Mouse (Mus musculus) limb, embryonic 15.5 days (tissue): Measurements from ENCODE around the gene Vwa3a. TPM values are rescaled to one million over a fixed set of nuclear protein-coding genes. Genes with fewer than 3 reads are reported as not detected.

Experiments used
- ATAC-seq: fragments of 200-750 bp; cut with Nextera tagmentation; 2 replicates; pipeline ENCODE4 v1.8.0; 2017; ENCODE audit warnings: low read depth, moderate TSS enrichment; ENCODE audit not compliant: insufficient number of reproducible peaks, low FRiP score, low TSS enrichment
- H3K27ac ChIP-seq: fragments of 300-500 bp; sonication (generic); 2 replicates; pipeline ENCODE4 v1.5.1; 2015; ENCODE audit warnings: moderate library complexity, mild to moderate bottlenecking, inconsistent platforms
- H3K27me3 ChIP-seq: fragments of 300-500 bp; sonication (generic); 2 replicates; pipeline ENCODE4 v1.6.1; 2015; ENCODE audit warnings: inconsistent platforms
- H3K36me3 ChIP-seq: fragments of 300-500 bp; sonication (generic); 2 replicates; pipeline ENCODE4 v1.6.1; 2015; ENCODE audit warnings: inconsistent platforms
- H3K4me1 ChIP-seq: fragments of 300-500 bp; sonication (generic); 2 replicates; pipeline ENCODE4 v1.6.1; 2015; ENCODE audit warnings: inconsistent platforms
- H3K4me2 ChIP-seq: fragments of 300-500 bp; sonication (generic); 2 replicates; pipeline ENCODE4 v1.6.1; 2015; ENCODE audit warnings: mild to moderate bottlenecking, inconsistent platforms
- H3K4me3 ChIP-seq: fragments of 300-500 bp; sonication (generic); 2 replicates; pipeline ENCODE4 v1.5.1; 2015; ENCODE audit warnings: mild to moderate bottlenecking, inconsistent platforms
- H3K9ac ChIP-seq: fragments of 300-500 bp; sonication (generic); 2 replicates; pipeline ENCODE4 v1.6.1; 2015; ENCODE audit warnings: inconsistent platforms
- H3K9me3 ChIP-seq: fragments of 300-500 bp; sonication (generic); 2 replicates; pipeline ENCODE4 v1.6.1; 2016; ENCODE audit warnings: inconsistent platforms
- WGBS: fragments of 180-500 bp; shearing (Covaris S2); methylation state at CpG from one replicate; pipeline ENCODE4 v1.1.7; 2015; 5-methylcytosine and 5-hydroxymethylcytosine counted together
- polyA plus RNA-seq: library from polyadenylated mRNA; unstranded; fragments of >200 nt; fragmentation: Nextera tagmentation; extraction: Ambion mirVana; gene quantifications from 2 replicates; pipeline ENCODE4 v1.2.1, GENCODE M21; 2015

The Vwa3a gene
- polyA plus RNA-seq, 1 experiment from 2014 or later, result not detected

- peak; percentile 93 for ATAC-seq
- H3K27me3 ChIP-seq, result no peaks in the 10 kb centered on the region
- 3% methylated on average over 35 of the region's 35 CpGs for WGBS
- no peaks in the 10 kb centered on the region for H3K9me3 ChIP-seq
- peak within 1 kb of the TSS; percentile 83 for H3K4me3 ChIP-seq
- peak within 1 kb of the TSS; percentile 99 for H3K27ac ChIP-seq
- H3K4me1 ChIP-seq, result peaks cover 22% of the 10 kb centered on the region
- peak within 1 kb of the TSS; percentile 74 for H3K4me2 ChIP-seq
- H3K9ac ChIP-seq, result peak within 1 kb of the TSS; percentile 86
- peaks cover 9% of the 10 kb centered on the region for H3K36me3 ChIP-seq
Observed at GRCm38 (mm10) chr7:120842345-120843036, 103.4 kb downstream of the Vwa3a start, which contains the start of gene Eef2k. Gene Eef2k, plus strand, starts transcription at chr7:120842831.

- peak overlapping the region; percentile 74 for H3K4me2 ChIP-seq
- peak overlapping the region; percentile 86 for H3K9ac ChIP-seq
- H3K4me3 ChIP-seq, result peak overlapping the region; percentile 83
- H3K4me1 ChIP-seq, result peaks cover 22% of the 10 kb centered on the region
- H3K36me3 ChIP-seq, result peaks cover 13% of the 10 kb centered on the region
- no peaks in the 10 kb centered on the region for H3K9me3 ChIP-seq
- H3K27ac ChIP-seq, result peak overlapping the region; percentile 99
- under 1% methylated on average over 40 of the region's 40 CpGs for WGBS
- ATAC-seq, result peak; percentile 77
- H3K27me3 ChIP-seq, result no peaks in the 10 kb centered on the region
Observed at GRCm38 (mm10) chr7:120843037-120843621, 104.0 kb downstream of the Vwa3a start.

- H3K36me3 ChIP-seq, result peaks cover 13% of the 10 kb centered on the region
- H3K4me3 ChIP-seq, result peak overlapping the region; percentile 83
- WGBS, result 2% methylated on average over 16 of the region's 16 CpGs
- no peaks in the 10 kb centered on the region for H3K27me3 ChIP-seq
- H3K4me1 ChIP-seq, result peaks cover 19% of the 10 kb centered on the region
- H3K4me2 ChIP-seq, result peak overlapping the region; percentile 74
- ATAC-seq, result 0 out of 2 replicates have a peak, but pooled peaks have one; percentile 7
- peak overlapping the region; percentile 99 for H3K27ac ChIP-seq
- H3K9me3 ChIP-seq, result no peaks in the 10 kb centered on the region
- peak overlapping the region; percentile 86 for H3K9ac ChIP-seq
Observed at GRCm38 (mm10) chr7:120843852-120844435, 104.8 kb downstream of the Vwa3a start.

GRCm38 (mm10) chr7:120844689-120845088 lies 105.6 kb downstream of the Vwa3a start:
- Histone ChIP-seq H3K36me3 (peaks cover 13% of the 10 kb centered on the region), H3K27me3 (no peaks in the 10 kb centered on the region), H3K4me1 (peaks cover 19% of the 10 kb centered on the region), H3K4me3 (peak overlapping the region; percentile 83), H3K4me2 (peak overlapping the region; percentile 74), H3K9ac (no peak overlapping the region), H3K9me3 (no peaks in the 10 kb centered on the region), H3K27ac (no peak overlapping the region)
- ATAC-seq, result no peak
- 30% methylated on average over 9 of the region's 9 CpGs for WGBS

- ATAC-seq, result no peak
Observed at GRCm38 (mm10) chr7:120848831-120849512, 109.9 kb downstream of the Vwa3a start.

GRCm38 (mm10) chr7:120850165-120850564 lies 111.0 kb downstream of the Vwa3a start:
- ATAC-seq, result no peak
- Histone ChIP-seq H3K4me2 (no peak overlapping the region), H3K27me3 (no peaks in the 10 kb centered on the region), H3K4me1 (peaks cover 23% of the 10 kb centered on the region), H3K4me3 (no peak overlapping the region), H3K9me3 (no peaks in the 10 kb centered on the region), H3K27ac (no peak overlapping the region), H3K36me3 (peaks cover 13% of the 10 kb centered on the region), H3K9ac (no peak overlapping the region)
- 83% methylated on average over 3 of the region's 3 CpGs for WGBS

More at GRCm38 (mm10) chr7:120848831-120849512, 109.9 kb downstream of the Vwa3a start:
- no peaks in the 10 kb centered on the region for H3K9me3 ChIP-seq
- no peak overlapping the region for H3K9ac ChIP-seq
- H3K4me3 ChIP-seq, result no peak overlapping the region
- H3K36me3 ChIP-seq, result peaks cover 13% of the 10 kb centered on the region
- H3K4me2 ChIP-seq, result no peak overlapping the region
- H3K27me3 ChIP-seq, result no peaks in the 10 kb centered on the region
- peaks cover 35% of the 10 kb centered on the region for H3K4me1 ChIP-seq
- no peak overlapping the region for H3K27ac ChIP-seq
- WGBS, result 77% methylated on average over 3 of the region's 3 CpGs

Other genes with a start within 250 kb of the Vwa3a start
- 171 and 182 TPM in 2 replicates for gene Uqcrc2, start 104.1 kb upstream of the Vwa3a start, polyA plus RNA-seq
- 0.19 and 0.29 TPM in 2 replicates for gene Pdzd9, start 69.0 kb upstream of the Vwa3a start, polyA plus RNA-seq
- 10.6 and 11.5 TPM in 2 replicates for gene Mosmo, start 61.7 kb upstream of the Vwa3a start, polyA plus RNA-seq
- not detected in 2 replicates for gene Gm5737, start 73.0 kb downstream of the Vwa3a start, polyA plus RNA-seq
- 83.7 and 87.9 TPM in 2 replicates for gene Eef2k, start 103.5 kb downstream of the Vwa3a start, polyA plus RNA-seq
- gene Polr3e, start 178.4 kb downstream of the Vwa3a start, polyA plus RNA-seq, result 38.4 and 38.6 TPM in 2 replicates
- gene Cdr2, start 243.0 kb downstream of the Vwa3a start, polyA plus RNA-seq, result 12.4 and 16.2 TPM in 2 replicates
- 0.22 and 0.46 TPM in 2 replicates for gene Mfsd13b, start 243.2 kb downstream of the Vwa3a start, polyA plus RNA-seq